Mouse (Mus musculus) embryonic facial prominence, embryonic 10.5 days (tissue): Measurements from ENCODE around the gene Lrr1. TPM values are rescaled to one million over a fixed set of nuclear protein-coding genes. Genes with fewer than 3 reads are reported as not detected.

Experiments used
- DNase-seq: peaks from one replicate; pipeline ENCODE4 v3.0.0-alpha.2; 2017; ENCODE audit warnings: low spot score
- H3K27ac ChIP-seq: fragments of 300-500 bp; sonication (generic); replicated peaks from 2 replicates; pipeline ENCODE4 v1.5.1; 2016; ENCODE audit warnings: mild to moderate bottlenecking
- H3K27me3 ChIP-seq: fragments of 300-500 bp; sonication (generic); replicated peaks from 2 replicates; pipeline ENCODE4 v1.6.1; 2016; ENCODE audit warnings: low read depth, mild to moderate bottlenecking; ENCODE audit not compliant: poor library complexity, severe bottlenecking
- H3K36me3 ChIP-seq: fragments of 300-500 bp; sonication (generic); replicated peaks from 2 replicates; pipeline ENCODE4 v1.6.1; 2016; ENCODE audit warnings: mild to moderate bottlenecking, moderate library complexity
- H3K4me1 ChIP-seq: fragments of 300-500 bp; sonication (generic); 2 replicates; pipeline ENCODE4 v1.6.1; 2016
- H3K4me3 ChIP-seq: fragments of 300-500 bp; sonication (generic); 2 replicates; pipeline ENCODE4 v1.5.1; 2016; ENCODE audit warnings: mild to moderate bottlenecking, moderate library complexity
- H3K9me3 ChIP-seq: fragments of 300-500 bp; sonication (generic); 2 replicates; pipeline ENCODE4 v1.6.1; 2016; ENCODE audit warnings: mild to moderate bottlenecking
- WGBS: fragments of 180-500 bp; shearing (Covaris S2); methylation state at CpG from one replicate; pipeline ENCODE4 v1.1.7; 2016; 5-methylcytosine and 5-hydroxymethylcytosine counted together
- polyA plus RNA-seq: library from polyadenylated mRNA; unstranded; fragments of >200 nt; fragmentation: Nextera tagmentation; extraction: Ambion mirVana; gene quantifications from 2 replicates; pipeline ENCODE4 v1.2.1, GENCODE M21; 2016

The Lrr1 gene
- polyA plus RNA-seq, 1 experiment from 2014 or later, result 31.2 TPM

GRCm38 (mm10) chr12:69167656-69168460 is 756 bp upstream of the Lrr1 start:
- Histone ChIP-seq H3K27me3 (no peaks in the 10 kb centered on the region), H3K27ac (peak overlapping the region; percentile 96), H3K4me3 (peak overlapping the region; percentile 83), H3K4me1 (peaks cover 16% of the 10 kb centered on the region), H3K9me3 (no peaks in the 10 kb centered on the region), H3K36me3 (peaks cover 9% of the 10 kb centered on the region)
- no peak for DNase-seq
- 9% methylated on average over 18 of the region's 18 CpGs for WGBS

GRCm38 (mm10) chr12:69171307-69171706 is 2.7 kb downstream of the Lrr1 start:
- Histone ChIP-seq H3K27ac (no peak overlapping the region), H3K9me3 (no peaks in the 10 kb centered on the region), H3K4me1 (peaks cover 16% of the 10 kb centered on the region), H3K27me3 (no peaks in the 10 kb centered on the region), H3K4me3 (no peak overlapping the region), H3K36me3 (peaks cover 42% of the 10 kb centered on the region)
- no peak for DNase-seq
- 90% methylated on average over 2 of the region's 2 CpGs for WGBS

GRCm38 (mm10) chr12:69175975-69176374 is 7.4 kb downstream of the Lrr1 start:
- no peak for DNase-seq
- Histone ChIP-seq H3K4me3 (no peak overlapping the region), H3K4me1 (no peaks in the 10 kb centered on the region), H3K36me3 (peaks cover 79% of the 10 kb centered on the region), H3K27me3 (no peaks in the 10 kb centered on the region), H3K27ac (no peak overlapping the region), H3K9me3 (no peaks in the 10 kb centered on the region)
- 92% methylated on average over 3 of the region's 3 CpGs for WGBS

GRCm38 (mm10) chr12:69177526-69177925 is 8.9 kb downstream of the Lrr1 start:
- Histone ChIP-seq H3K36me3 (peaks cover 86% of the 10 kb centered on the region), H3K27ac (no peak overlapping the region), H3K4me3 (no peak overlapping the region), H3K9me3 (no peaks in the 10 kb centered on the region), H3K4me1 (no peaks in the 10 kb centered on the region), H3K27me3 (no peaks in the 10 kb centered on the region)
- WGBS, result 88% methylated on average over 3 of the region's 3 CpGs
- DNase-seq, result no peak

DNA sequence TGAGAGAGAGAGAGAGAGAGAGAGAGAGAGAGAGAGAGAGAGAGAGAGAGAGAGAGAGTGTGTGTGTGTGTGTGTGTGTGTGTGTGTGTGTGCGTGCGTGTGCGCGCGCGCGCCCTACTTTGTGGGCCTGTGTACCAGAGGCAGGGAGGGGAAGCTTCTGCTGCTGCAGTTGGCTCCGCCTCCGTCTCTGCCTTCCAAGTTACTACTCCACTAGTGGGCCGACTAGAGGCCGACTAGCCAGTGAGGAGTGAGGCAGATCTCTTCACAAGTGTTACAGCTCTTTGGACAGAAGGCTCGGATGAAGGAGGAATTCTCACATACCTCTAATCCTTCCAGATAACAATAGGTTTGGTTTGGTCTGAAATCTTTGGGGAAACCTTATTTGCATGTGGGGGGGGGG is 10.8 kb downstream of the Lrr1 start:
- DNase-seq, result no peak
- H3K4me3 ChIP-seq, result no peak overlapping the region
- WGBS, result 85% methylated on average over 12 of the region's 12 CpGs
- H3K27ac ChIP-seq, result no peak overlapping the region
- no peaks in the 10 kb centered on the region for H3K27me3 ChIP-seq
- H3K4me1 ChIP-seq, result peaks cover 6% of the 10 kb centered on the region; the same call in 1 of the 2 replicates
- no peaks in the 10 kb centered on the region for H3K9me3 ChIP-seq
- peaks cover 72% of the 10 kb centered on the region for H3K36me3 ChIP-seq

- H3K27me3 ChIP-seq, result no peaks in the 10 kb centered on the region
- WGBS, result 87% methylated on average over 4 of the region's 4 CpGs
- H3K4me1 ChIP-seq, result peaks cover 25% of the 10 kb centered on the region
- no peaks in the 10 kb centered on the region for H3K9me3 ChIP-seq
- no peak overlapping the region for H3K27ac ChIP-seq
- no peak overlapping the region for H3K4me3 ChIP-seq
- DNase-seq, result no peak
- H3K36me3 ChIP-seq, result peaks cover 51% of the 10 kb centered on the region
Observed at GRCm38 (mm10) chr12:69181800-69182199, 13.2 kb downstream of the Lrr1 start.

DNA sequence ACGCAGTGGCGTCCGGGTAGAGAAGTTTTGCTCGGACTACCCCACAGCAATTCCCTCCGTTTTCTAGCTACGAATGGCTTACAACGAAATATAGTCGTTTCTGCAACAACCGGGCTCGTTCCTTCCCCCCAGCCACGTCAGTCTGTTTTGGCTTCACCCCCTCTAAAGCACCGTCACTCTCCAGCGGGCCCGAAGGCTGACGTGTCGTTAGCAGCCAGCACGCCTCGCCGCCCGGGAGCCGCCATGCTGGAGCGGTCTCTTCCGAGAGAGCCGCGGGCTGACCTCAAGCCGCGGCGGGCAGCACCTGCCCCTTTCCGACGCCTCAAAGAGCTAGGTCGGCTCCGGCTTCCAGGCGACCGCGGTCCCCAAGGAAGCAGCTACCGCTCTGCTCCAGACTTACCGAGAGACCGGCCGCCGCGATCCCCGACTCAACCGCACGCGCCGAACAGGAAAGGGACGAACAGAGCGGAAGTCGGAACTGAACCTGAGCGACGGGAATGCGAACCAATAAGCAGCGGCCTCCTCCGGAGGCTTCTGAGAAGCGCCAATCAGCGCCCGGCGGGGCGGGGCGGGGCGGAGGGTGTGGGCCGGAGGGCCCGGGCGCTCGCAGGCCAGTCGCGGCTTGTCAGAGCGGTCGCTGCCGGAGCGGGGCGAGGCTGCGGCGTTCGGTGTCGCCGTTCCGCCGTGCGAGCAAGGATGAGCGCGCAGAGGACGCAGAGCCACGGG is 15.1 kb downstream of the Lrr1 start, which contains the start of the genes Rpl36al and Mgat2:
TSS of gene Rpl36al (minus strand) at position 501 of the 726 bp plus-strand sequence.
TSS of gene Mgat2 (plus strand) at position 575 of the 726 bp plus-strand sequence.
- peak within 1 kb of the TSS; percentile 93 for H3K27ac ChIP-seq
- under 1% methylated on average over 84 of the region's 84 CpGs for WGBS
- DNase-seq, result peak; percentile 98
- peak within 1 kb of the TSS; percentile 88 for H3K4me3 ChIP-seq
- no peaks in the 10 kb centered on the region for H3K27me3 ChIP-seq
- H3K36me3 ChIP-seq, result peaks cover 46% of the 10 kb centered on the region
- peaks cover 29% of the 10 kb centered on the region for H3K4me1 ChIP-seq
- no peaks in the 10 kb centered on the region for H3K9me3 ChIP-seq

- peaks cover 46% of the 10 kb centered on the region for H3K36me3 ChIP-seq
- H3K27me3 ChIP-seq, result no peaks in the 10 kb centered on the region
- peak overlapping the region; percentile 88 for H3K4me3 ChIP-seq
- H3K27ac ChIP-seq, result peak overlapping the region; percentile 93
- 3% methylated on average over 86 of the region's 86 CpGs for WGBS
- H3K4me1 ChIP-seq, result peaks cover 29% of the 10 kb centered on the region
- no peaks in the 10 kb centered on the region for H3K9me3 ChIP-seq
- DNase-seq, result peak; percentile 64
Observed at GRCm38 (mm10) chr12:69184342-69185295, 16.0 kb downstream of the Lrr1 start.

- WGBS, result 76% methylated on average over 7 of the region's 7 CpGs
- peaks cover 52% of the 10 kb centered on the region for H3K36me3 ChIP-seq
Observed at GRCm38 (mm10) chr12:69185371-69185770, 16.8 kb downstream of the Lrr1 start.

GRCm38 (mm10) chr12:69186811-69187471 is 18.3 kb downstream of the Lrr1 start:
- Histone ChIP-seq H3K27ac (no peak overlapping the region), H3K36me3 (peaks cover 55% of the 10 kb centered on the region), H3K4me3 (0 out of 2 replicates have a peak overlapping the region, but pooled peaks have one; percentile 14), H3K4me1 (peaks cover 29% of the 10 kb centered on the region), H3K9me3 (peaks cover 4% of the 10 kb centered on the region; the same call in 1 of the 2 replicates), H3K27me3 (no peaks in the 10 kb centered on the region)
- DNase-seq, result no peak
- 78% methylated on average over 5 of the region's 5 CpGs for WGBS

More at GRCm38 (mm10) chr12:69185371-69185770, 16.8 kb downstream of the Lrr1 start:
- H3K4me1 ChIP-seq, result peaks cover 29% of the 10 kb centered on the region
- H3K4me3 ChIP-seq, result peak overlapping the region; percentile 88
- no peak for DNase-seq
- H3K27me3 ChIP-seq, result no peaks in the 10 kb centered on the region
- H3K9me3 ChIP-seq, result no peaks in the 10 kb centered on the region
- 0 out of 2 replicates have a peak overlapping the region, but pooled peaks have one; percentile 93 for H3K27ac ChIP-seq

DNA sequence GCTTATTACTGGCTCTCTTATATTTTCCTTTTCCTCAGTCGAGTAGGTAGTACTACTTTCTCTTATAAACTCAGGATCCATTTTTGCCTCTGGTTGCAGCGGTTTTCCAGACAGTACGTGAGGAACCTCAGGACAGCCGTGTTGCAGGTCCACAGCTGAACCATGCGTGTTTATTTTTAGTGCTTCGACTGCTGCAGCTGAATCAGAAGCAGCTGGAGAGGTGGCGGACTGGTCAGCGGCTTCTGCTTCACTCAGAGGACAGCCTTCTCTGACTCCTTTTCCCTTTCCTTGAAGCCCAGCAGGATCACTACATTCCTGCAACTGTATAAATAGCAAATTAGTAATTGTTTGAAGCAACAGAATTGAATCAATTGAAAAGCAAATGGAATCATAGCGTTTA is 21.5 kb downstream of the Lrr1 start:
- DNase-seq, result no peak
- Histone ChIP-seq H3K4me3 (no peak overlapping the region), H3K27me3 (no peaks in the 10 kb centered on the region), H3K9me3 (peaks cover 4% of the 10 kb centered on the region; the same call in 1 of the 2 replicates), H3K27ac (no peak overlapping the region), H3K4me1 (peaks cover 17% of the 10 kb centered on the region), H3K36me3 (peaks cover 69% of the 10 kb centered on the region)
- 87% methylated on average over 9 of the region's 9 CpGs for WGBS
